Mouse (Mus musculus) embryo, embryonic 9.5 days (tissue): Measurements from ENCODE around the gene Insm1.

Source experiments
- DNase-seq: peaks from one replicate; pipeline ENCODE4 v3.0.0-alpha.2; 2017; ENCODE audit errors: extremely low spot score

The Insm1 gene

DNA sequence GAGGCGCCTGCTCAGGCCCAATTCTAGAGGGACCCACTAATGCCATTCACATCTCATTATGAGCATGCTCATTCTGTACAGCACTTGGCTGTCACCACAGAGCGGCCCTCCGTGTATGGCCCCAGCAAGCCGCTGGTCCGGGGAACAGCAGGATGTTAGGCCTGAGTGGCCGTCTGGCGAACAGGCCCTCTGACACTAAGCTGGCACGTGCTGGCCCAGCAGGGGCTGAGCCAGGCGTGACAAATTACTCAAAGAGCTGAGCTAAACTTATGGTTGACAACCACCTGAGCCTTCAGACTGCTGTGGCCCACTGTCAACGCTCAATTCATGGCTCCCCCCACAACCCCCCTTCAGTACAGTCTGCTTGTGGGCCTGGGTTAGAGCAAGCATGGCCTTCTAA is 40.5 kb downstream of the Insm1 start:
- no peak for DNase-seq

- DNase-seq: no peak
Measured at GRCm38 (mm10) chr2:146262966-146263365, 41.2 kb downstream of the Insm1 start.

GRCm38 (mm10) chr2:146265045-146265444 is 43.3 kb downstream of the Insm1 start:
- no peak for DNase-seq

DNA sequence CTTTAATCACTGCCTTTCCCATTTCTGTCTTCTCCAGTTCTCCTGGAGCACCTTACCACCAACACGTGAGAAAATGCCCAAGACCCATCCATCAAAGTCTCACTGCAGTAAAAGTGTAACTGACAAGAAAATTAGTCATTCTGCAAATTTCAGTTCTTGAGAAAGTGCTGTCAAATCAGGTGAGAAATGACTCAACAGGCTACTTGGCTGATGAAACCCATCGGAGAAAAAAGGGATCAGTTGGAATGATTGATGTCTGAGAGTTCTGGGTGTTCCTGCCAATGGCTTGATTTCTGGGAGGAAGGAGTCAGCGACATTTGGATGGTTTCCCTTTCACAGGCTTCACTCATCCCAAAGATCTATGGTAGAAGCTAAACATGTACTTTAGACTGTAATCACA is 44.8 kb downstream of the Insm1 start:
- no peak for DNase-seq
